Mouse (Mus musculus): Measurements from ENCODE around the gene Ttll4.

GRCm38 (mm10) chr1:74719281-74719680, 57.7 kb downstream of the Ttll4 start:
- TF ChIP-seq CTCF (IDR thresholded peaks at IDR 0.05) (no peak), POLR2A (IDR thresholded peaks at IDR 0.05; ENCODE audit: insufficient read depth, low read depth, low read length) (no peak)

All from heart, adult 2 months (tissue).